11 mouse cellular contexts compared by ENCODE assay signal in genomic region chr2:32645647-32646046, GRCm38 (mm10). TPM values are rescaled to one million over a fixed set of nuclear protein-coding genes. Genes with fewer than 3 reads are reported as not detected.
DNase-seq lines count a peak whose midpoint lies in the region; ATAC-seq and TF ChIP-seq lines count a peak whose summit lies in the region.
"Had no signal": no experiment of that assay in that cellular context is flagged by ENCODE, and none has a peak within 500 bp of the region (broad histone marks: within the 10 kb centered on the region; RNA-seq: fewer than 3 reads in every experiment).

No protein-coding gene starts in this region.

- WGBS in heart, embryonic 12.5 days, result 62% methylated on average over 3 of the region's 3 CpGs
- 72% methylated on average over 3 of the region's 3 CpGs for WGBS in liver, adult 2 months
- 70% methylated on average over 3 of the region's 3 CpGs for WGBS in embryonic facial prominence, embryonic 15.5 days

- TF ChIP-seq CTCF in liver, adult 2 months (IDR thresholded peaks at IDR 0.05; ENCODE audit: low read depth, low read length), result no peak

- no peak for TF ChIP-seq POLR2A in liver, adult 2 months (IDR thresholded peaks at IDR 0.05; ENCODE audit: extremely low read depth, insufficient read depth, low read length)

- H3K4me2 ChIP-seq in heart, embryonic 12.5 days, result no peak overlapping the region
- H3K4me2 ChIP-seq in embryonic facial prominence, embryonic 15.5 days (replicated peaks), result no peak overlapping the region
- H3K4me2 ChIP-seq: forebrain, embryonic 12.5 days had no signal

- H3K27ac ChIP-seq in heart, embryonic 12.5 days (ENCODE audit: poor library complexity, severe bottlenecking), result peak overlapping the region; percentile 87
- H3K27ac ChIP-seq in liver, adult 2 months (replicated peaks; ENCODE audit: insufficient read depth, low read depth, low read length), result peak overlapping the region; percentile 33
- peak overlapping the region; percentile 85 for H3K27ac ChIP-seq in embryonic facial prominence, embryonic 15.5 days (replicated peaks)
- H3K27ac ChIP-seq: forebrain, embryonic 12.5 days; macrophage had no signal

- peaks cover 5% of the 10 kb centered on the region for H3K36me3 ChIP-seq in heart, embryonic 12.5 days
- no peaks in the 10 kb centered on the region for H3K36me3 ChIP-seq in liver, adult 2 months (ENCODE audit: control insufficient read depth, insufficient read depth, low read length)
- no peaks in the 10 kb centered on the region for H3K36me3 ChIP-seq in embryonic facial prominence, embryonic 15.5 days
- H3K36me3 ChIP-seq: forebrain, embryonic 12.5 days had no signal

- peaks cover 59% of the 10 kb centered on the region for H3K4me1 ChIP-seq in heart, embryonic 12.5 days (replicated peaks)
- H3K4me1 ChIP-seq in liver, adult 2 months (ENCODE audit: control insufficient read depth, insufficient read depth, low read length), result peaks cover 6% of the 10 kb centered on the region
- peaks cover 48% of the 10 kb centered on the region for H3K4me1 ChIP-seq in embryonic facial prominence, embryonic 15.5 days
- H3K4me1 ChIP-seq: forebrain, embryonic 12.5 days had no signal

- no peaks in the 10 kb centered on the region for H3K79me2 ChIP-seq in liver, adult 2 months (ENCODE audit: control insufficient read depth, insufficient read depth, low read length)

- no peak for ATAC-seq in heart, embryonic 12.5 days (ENCODE audit: insufficient number of reproducible peaks, low FRiP score)
- ATAC-seq in embryonic facial prominence, embryonic 15.5 days (ENCODE audit: insufficient number of reproducible peaks, low FRiP score, low TSS enrichment, low read depth), result no peak
- peak; percentile 34 for ATAC-seq in megakaryocyte-erythroid progenitor cell, adult 5-6 weeks (replicated peaks; ENCODE audit: low FRiP score, low TSS enrichment, poor library complexity, severe bottlenecking)

- no peak for DNase-seq in heart, adult 8-10 months (ENCODE audit: low spot score)
- no peak for DNase-seq in liver, adult 2 months (ENCODE audit: extremely low read depth, low read depth, low spot score)
- no peak for DNase-seq in liver
- no peak for DNase-seq in T-cell, adult 2 months (ENCODE audit: low spot score)
- DNase-seq in layer of hippocampus, adult 9-11 months, result no peak
- DNase-seq: retina, postnatal 1 day had no signal

- H3K27me3 ChIP-seq in heart, embryonic 12.5 days (replicated peaks), result no peaks in the 10 kb centered on the region
- H3K27me3 ChIP-seq in liver, adult 2 months (ENCODE audit: control insufficient read depth, insufficient read depth, low read length), result no peaks in the 10 kb centered on the region
- H3K27me3 ChIP-seq in embryonic facial prominence, embryonic 15.5 days, result no peaks in the 10 kb centered on the region
- H3K27me3 ChIP-seq: forebrain, embryonic 12.5 days had no signal

- no peak overlapping the region for H3K9ac ChIP-seq in heart, embryonic 12.5 days
- no peak overlapping the region for H3K9ac ChIP-seq in liver, adult 2 months (ENCODE audit: low read depth, low read length)
- no peak overlapping the region for H3K9ac ChIP-seq in embryonic facial prominence, embryonic 15.5 days
- H3K9ac ChIP-seq: forebrain, embryonic 12.5 days had no signal

- H3K9me3 ChIP-seq in heart, embryonic 12.5 days (replicated peaks), result no peaks in the 10 kb centered on the region
- no peaks in the 10 kb centered on the region for H3K9me3 ChIP-seq in embryonic facial prominence, embryonic 15.5 days (replicated peaks)
- H3K9me3 ChIP-seq: forebrain, embryonic 12.5 days had no signal

- H3K4me3 ChIP-seq in heart, embryonic 12.5 days, result no peak overlapping the region
- H3K4me3 ChIP-seq in liver, adult 2 months (ENCODE audit: insufficient read depth, low read depth, low read length), result no peak overlapping the region
- no peak overlapping the region for H3K4me3 ChIP-seq in embryonic facial prominence, embryonic 15.5 days (replicated peaks)
- H3K4me3 ChIP-seq: forebrain, embryonic 12.5 days had no signal

RNA-seq across cellular contexts. Expression of gene Eng, which starts 0.7 kb away (rescaled TPM):
- polyA plus RNA-seq in heart, embryonic 12.5 days (2016; fragmentation: Nextera tagmentation; extraction: Ambion mirVana), result 159 and 168 TPM in 2 replicates
- total RNA-seq in heart, adult 8-10 months (2022), result 100 to 1,000 TPM; 111 to 143 (median 126) TPM
- 14.2 and 25.9 TPM in 2 replicates for total RNA-seq in liver, adult 2 months (2014; rRNA removed)
- 55.0 and 70.8 TPM in 2 replicates for polyA plus RNA-seq in liver, adult 2 months (2012; rRNA removed)
- 83.8 and 86.3 TPM in 2 replicates for polyA plus RNA-seq in embryonic facial prominence, embryonic 15.5 days (2015; fragmentation: Nextera tagmentation; extraction: Ambion mirVana)
- 97.0 and 99.9 TPM in 2 replicates for total RNA-seq in megakaryocyte-erythroid progenitor cell, adult 5-6 weeks (2014; fragmentation: Nextera tagmentation)
- total RNA-seq in megakaryocyte-erythroid progenitor cell, adult 5-6 weeks (2017), result 10.8 and 21.3 TPM in 2 replicates

RNA-seq across cellular contexts. Expression of gene Ak1, which starts 24.1 kb away (rescaled TPM):
- 285 and 294 TPM in 2 replicates for polyA plus RNA-seq in heart, embryonic 12.5 days (2016; fragmentation: Nextera tagmentation; extraction: Ambion mirVana)
- total RNA-seq in heart, adult 8-10 months (2022), result 100 to 1,000 TPM; 656 to 809 (median 697) TPM
- total RNA-seq in liver, adult 2 months (2014; rRNA removed), result 0.47 and 1.4 TPM in 2 replicates
- polyA plus RNA-seq in liver, adult 2 months (2012; rRNA removed), result 0.26 and 0.34 TPM in 2 replicates
- 67.9 and 83.8 TPM in 2 replicates for polyA plus RNA-seq in embryonic facial prominence, embryonic 15.5 days (2015; fragmentation: Nextera tagmentation; extraction: Ambion mirVana)
- 1.7 and 2.4 TPM in 2 replicates for total RNA-seq in megakaryocyte-erythroid progenitor cell, adult 5-6 weeks (2014; fragmentation: Nextera tagmentation)
- 1.2 and 8.0 TPM in 2 replicates for total RNA-seq in megakaryocyte-erythroid progenitor cell, adult 5-6 weeks (2017)

RNA-seq across cellular contexts. Expression of gene St6galnac6, which starts 46.1 kb away (rescaled TPM):
- polyA plus RNA-seq in heart, embryonic 12.5 days (2016; fragmentation: Nextera tagmentation; extraction: Ambion mirVana), result 31.6 and 35.3 TPM in 2 replicates
- 100 to 1,000 TPM; 102 to 131 (median 114) TPM for total RNA-seq in heart, adult 8-10 months (2022)
- 38.0 and 45.6 TPM in 2 replicates for total RNA-seq in liver, adult 2 months (2014; rRNA removed)
- 90.0 and 134 TPM in 2 replicates for polyA plus RNA-seq in liver, adult 2 months (2012; rRNA removed)
- 26.9 and 27.7 TPM in 2 replicates for polyA plus RNA-seq in embryonic facial prominence, embryonic 15.5 days (2015; fragmentation: Nextera tagmentation; extraction: Ambion mirVana)
- 13.8 and 19.1 TPM in 2 replicates for total RNA-seq in megakaryocyte-erythroid progenitor cell, adult 5-6 weeks (2014; fragmentation: Nextera tagmentation)
- total RNA-seq in megakaryocyte-erythroid progenitor cell, adult 5-6 weeks (2017), result 6.5 and 12.9 TPM in 2 replicates

RNA-seq across cellular contexts. Expression of gene Fpgs, which starts 58.3 kb away (rescaled TPM):
- polyA plus RNA-seq in heart, embryonic 12.5 days (2016; fragmentation: Nextera tagmentation; extraction: Ambion mirVana), result 18.7 and 20.3 TPM in 2 replicates
- 1 to 10 TPM; 5.5 to 6.0 (median 5.8) TPM for total RNA-seq in heart, adult 8-10 months (2022)
- total RNA-seq in liver, adult 2 months (2014; rRNA removed), result 158 and 175 TPM in 2 replicates
- 414 and 481 TPM in 2 replicates for polyA plus RNA-seq in liver, adult 2 months (2012; rRNA removed)
- 31.6 and 33.2 TPM in 2 replicates for polyA plus RNA-seq in embryonic facial prominence, embryonic 15.5 days (2015; fragmentation: Nextera tagmentation; extraction: Ambion mirVana)
- total RNA-seq in megakaryocyte-erythroid progenitor cell, adult 5-6 weeks (2014; fragmentation: Nextera tagmentation), result 94.2 and 96.1 TPM in 2 replicates
- 45.7 and 66.1 TPM in 2 replicates for total RNA-seq in megakaryocyte-erythroid progenitor cell, adult 5-6 weeks (2017)

RNA-seq across cellular contexts. Expression of gene St6galnac4, which starts 58.8 kb away (rescaled TPM):
- polyA plus RNA-seq in heart, embryonic 12.5 days (2016; fragmentation: Nextera tagmentation; extraction: Ambion mirVana), result 45.6 and 47.2 TPM in 2 replicates
- total RNA-seq in heart, adult 8-10 months (2022), result 10 to 100 TPM; 15.6 to 23.2 (median 20.7) TPM
- total RNA-seq in liver, adult 2 months (2014; rRNA removed), result 0.74 and 1.2 TPM in 2 replicates
- polyA plus RNA-seq in liver, adult 2 months (2012; rRNA removed), result 2.2 and 2.5 TPM in 2 replicates
- polyA plus RNA-seq in embryonic facial prominence, embryonic 15.5 days (2015; fragmentation: Nextera tagmentation; extraction: Ambion mirVana), result 34.8 and 36.5 TPM in 2 replicates
- 21.5 and 29.8 TPM in 2 replicates for total RNA-seq in megakaryocyte-erythroid progenitor cell, adult 5-6 weeks (2014; fragmentation: Nextera tagmentation)
- total RNA-seq in megakaryocyte-erythroid progenitor cell, adult 5-6 weeks (2017), result 22.3 and 22.7 TPM in 2 replicates

Comparison
In these comparisons a context has a peak if more than half of its experiments do, and no peak if none do; other contexts are left out.
1. H3K27ac ChIP-seq: peak in every context shown above with its lines; median percentile 87 in heart, embryonic 12.5 days; 85 in embryonic facial prominence, embryonic 15.5 days; 33 in liver, adult 2 months.
2. RNA of gene Ak1, which starts 24.1 kb away (total RNA-seq): 656 to 809 TPM in heart, adult 8-10 months; 1.2 to 8.0 TPM in megakaryocyte-erythroid progenitor cell, adult 5-6 weeks and 0.47 to 1.4 TPM in liver, adult 2 months; every median in the first group is over 10 times any median in the second.